Mouse (Mus musculus): ENCODE measurements around the gene Snrpd3.

GRCm38 (mm10) chr10:75552106-75552505 lies 34.8 kb downstream of the Snrpd3 start:
- TF ChIP-seq CTCF (IDR thresholded peaks at IDR 0.05; ENCODE audit: control insufficient read depth, insufficient read depth, insufficient replicate concordance, low read depth, low read length), result no peak
- no peak for TF ChIP-seq POLR2A (IDR thresholded peaks at IDR 0.05; ENCODE audit: control insufficient read depth, low read depth, low read length)

All from testis, adult 2 months (tissue).